Mouse (Mus musculus): Measurements from ENCODE around the gene Hnf4a.
A peak's percentile ranks its signal among the peaks of the same experiment; 100 is the strongest.

Gene Hnf4a

DNA sequence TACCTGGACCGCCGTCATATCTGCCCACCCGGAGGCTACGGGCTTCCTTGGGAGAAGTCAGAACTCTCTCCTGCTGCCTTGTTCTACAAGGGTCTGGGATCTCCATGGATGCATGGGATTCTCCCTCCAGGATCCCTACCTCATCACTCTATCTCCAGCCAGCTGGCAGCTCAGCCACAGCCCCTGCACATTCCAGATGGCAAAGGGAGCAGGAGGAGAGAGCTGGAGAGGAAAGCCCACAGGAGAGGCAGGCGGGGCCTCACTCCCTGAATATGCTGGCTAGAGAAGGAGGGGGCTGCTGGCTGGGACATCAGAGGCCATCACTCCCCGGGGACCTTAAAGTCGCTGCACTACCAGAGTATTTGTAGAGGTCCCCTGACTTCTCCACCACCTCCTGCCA, 15.3 kb upstream of the Hnf4a start:
- no peak for DNase-seq (ENCODE audit: low spot score)

DNA sequence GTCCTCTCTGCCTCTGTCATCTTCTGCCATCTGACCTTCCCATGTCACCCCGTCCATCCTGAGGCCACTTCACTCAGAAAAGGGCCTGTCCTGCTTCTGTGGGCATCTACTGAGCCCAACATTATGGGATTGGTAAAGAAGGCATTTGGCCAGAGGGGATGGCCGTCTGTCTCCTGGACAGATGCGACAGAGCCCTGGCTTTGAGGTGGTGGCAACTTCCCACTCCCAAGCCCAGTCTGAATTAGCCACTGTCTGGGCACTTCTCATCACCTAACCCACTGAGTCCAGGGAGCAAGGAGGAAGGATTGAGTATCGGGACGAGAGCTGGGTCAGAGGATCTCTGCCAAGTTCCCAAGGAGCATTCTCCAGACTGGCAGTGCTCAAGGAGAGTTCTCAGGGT, 14.6 kb upstream of the Hnf4a start, which contains the start of gene R3hdml:
Gene R3hdml, plus strand, starts transcription at position 301 of the 400 bp plus-strand sequence.
- DNase-seq (ENCODE audit: low spot score): no peak

DNA sequence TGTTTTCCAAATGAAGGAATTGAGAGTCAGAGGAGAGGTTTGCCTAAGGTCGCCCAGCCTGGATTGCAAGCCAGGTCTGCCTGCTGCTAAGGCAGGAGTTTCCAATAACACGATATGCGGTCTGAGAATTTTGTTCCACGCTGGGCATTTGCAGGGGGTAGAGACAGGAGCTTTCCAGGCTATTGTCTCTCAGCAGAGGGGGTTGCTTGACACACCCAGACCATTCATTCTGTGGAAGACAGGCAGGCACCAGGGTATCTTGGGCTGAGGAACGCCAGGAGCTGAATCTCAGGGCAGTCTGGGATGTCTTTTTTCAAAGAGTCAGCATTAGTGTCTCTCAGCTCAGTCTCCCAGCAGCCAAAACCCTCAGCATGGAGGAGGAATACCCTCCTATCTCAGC, 13.6 kb upstream of the Hnf4a start:
- no peak for DNase-seq (ENCODE audit: low spot score)

DNA sequence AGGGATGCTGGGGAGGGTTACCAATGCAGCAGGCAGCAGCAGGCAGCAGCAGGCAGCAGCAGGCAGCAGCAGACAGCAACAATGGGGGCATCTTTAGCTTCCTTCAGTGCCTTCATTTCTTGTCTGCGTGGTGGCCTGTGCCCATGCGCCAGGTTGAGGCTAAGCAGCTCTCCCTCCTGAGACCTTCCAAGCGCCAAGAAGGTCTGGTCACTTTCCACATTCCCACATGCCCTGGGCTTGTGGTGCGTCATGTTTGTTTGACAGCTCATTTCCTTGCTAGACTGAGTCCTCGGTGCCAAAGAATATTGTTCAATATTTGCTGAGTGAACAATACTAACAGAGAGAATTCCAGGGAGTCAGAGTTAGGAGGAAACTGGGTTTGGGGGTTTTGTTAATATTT, 12.6 kb upstream of the Hnf4a start:
- DNase-seq (ENCODE audit: low spot score): no peak

DNA sequence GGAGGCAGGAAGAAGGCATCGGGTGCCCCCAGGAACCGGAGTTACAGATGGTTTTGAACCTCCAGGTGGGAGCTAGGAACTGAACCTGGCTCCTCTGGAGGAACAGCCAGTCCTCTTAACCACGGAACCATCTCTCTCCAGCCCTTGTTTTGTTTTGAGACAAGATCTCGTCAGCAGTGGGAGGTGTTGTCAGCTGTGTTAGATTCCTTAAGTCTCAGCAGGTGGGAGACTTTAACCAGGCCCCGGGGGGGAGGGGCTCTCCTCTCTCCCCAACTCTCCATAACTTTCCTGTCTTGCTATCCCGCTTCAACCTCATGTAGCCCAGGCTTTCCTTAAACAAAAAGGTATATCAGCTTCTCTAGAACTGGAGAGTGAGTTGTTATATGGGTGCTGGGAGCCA, 12.2 kb upstream of the Hnf4a start:
- no peak for DNase-seq (ENCODE audit: low spot score)

DNA sequence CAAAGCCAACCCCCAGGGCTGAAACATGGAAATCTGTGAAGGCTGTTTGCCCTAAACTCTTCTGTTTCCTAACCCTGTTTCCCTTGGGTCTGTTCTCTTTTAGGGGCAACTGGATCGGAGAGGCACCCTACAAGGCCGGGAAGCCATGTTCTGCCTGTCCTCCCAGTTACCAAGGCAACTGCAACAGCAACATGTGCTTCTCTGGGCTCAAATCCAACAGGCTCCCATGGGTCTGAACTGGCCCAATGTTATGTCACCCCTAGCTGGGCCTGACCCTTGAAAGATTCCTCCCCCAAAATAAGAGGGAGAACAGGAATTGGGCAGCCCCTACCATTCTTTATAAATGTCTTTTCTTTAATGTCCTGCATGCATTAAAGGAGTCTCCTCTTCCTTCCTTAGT, 4.4 kb upstream of the Hnf4a start:
- no peak for DNase-seq (ENCODE audit: low spot score)

DNA sequence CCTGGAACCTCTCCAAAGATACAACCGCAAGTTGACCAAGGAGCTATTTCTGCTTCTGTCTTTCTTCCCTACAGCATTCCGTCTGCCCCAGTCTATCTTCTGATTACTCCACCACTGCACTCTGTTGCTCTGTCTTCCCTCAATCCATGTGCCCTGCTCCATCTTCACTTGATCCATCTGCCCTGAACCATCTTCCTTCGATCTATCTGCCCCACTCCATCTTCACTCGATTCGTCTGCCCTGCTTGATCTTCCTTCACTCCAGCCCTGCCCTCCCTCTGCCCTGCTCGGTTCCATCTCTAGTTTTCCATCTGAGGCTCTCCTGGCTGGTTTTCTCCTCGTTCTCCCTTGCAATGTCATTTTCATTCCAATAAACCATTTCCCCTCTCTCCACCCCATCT, 3.4 kb upstream of the Hnf4a start:
- DNase-seq (ENCODE audit: low spot score): no peak

DNA sequence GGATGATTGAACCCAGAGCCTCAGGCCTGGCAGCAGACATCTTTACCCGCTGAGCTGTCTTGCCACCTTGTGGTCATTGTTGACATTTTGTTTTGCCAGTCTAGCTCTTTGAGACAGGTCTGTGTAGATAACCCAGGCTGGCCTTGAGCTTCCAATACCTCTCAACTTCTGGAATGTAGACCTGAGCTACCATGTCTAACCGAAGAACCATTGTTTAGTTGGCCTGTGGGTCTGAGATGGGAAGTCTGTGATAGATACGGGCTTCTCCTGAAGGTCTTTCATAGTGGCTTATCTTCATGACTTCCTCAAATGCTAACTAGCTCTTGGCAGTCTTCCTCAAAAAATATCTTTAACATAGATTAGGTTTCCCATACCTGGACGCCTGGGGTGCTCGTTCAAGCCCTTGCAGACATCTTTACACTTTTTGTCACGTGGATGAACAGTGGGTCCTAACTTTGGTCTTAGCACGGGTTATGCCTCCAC, 19.2 kb downstream of the Hnf4a start:
- DNase-seq (ENCODE audit: low spot score): no peak

DNA sequence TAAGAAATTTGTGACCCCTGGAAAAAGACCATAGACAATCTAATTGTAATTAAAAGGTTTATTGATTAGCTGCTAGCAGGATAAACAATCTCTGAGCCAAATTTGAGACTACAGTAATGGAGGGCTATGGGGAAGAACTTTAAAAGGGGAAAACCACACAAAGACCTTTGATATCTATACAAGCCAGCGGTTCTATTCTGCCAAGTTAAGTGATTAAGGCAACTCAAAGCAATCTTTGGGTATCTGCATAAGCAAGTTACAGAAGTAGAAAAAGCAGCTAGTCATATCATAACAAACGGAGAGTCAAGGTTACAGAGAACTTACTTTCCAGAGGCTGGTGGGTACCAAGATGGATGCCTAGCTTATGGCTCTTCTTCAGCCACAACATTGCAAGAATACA, 20.9 kb downstream of the Hnf4a start:
- no peak for DNase-seq (ENCODE audit: low spot score)

DNA sequence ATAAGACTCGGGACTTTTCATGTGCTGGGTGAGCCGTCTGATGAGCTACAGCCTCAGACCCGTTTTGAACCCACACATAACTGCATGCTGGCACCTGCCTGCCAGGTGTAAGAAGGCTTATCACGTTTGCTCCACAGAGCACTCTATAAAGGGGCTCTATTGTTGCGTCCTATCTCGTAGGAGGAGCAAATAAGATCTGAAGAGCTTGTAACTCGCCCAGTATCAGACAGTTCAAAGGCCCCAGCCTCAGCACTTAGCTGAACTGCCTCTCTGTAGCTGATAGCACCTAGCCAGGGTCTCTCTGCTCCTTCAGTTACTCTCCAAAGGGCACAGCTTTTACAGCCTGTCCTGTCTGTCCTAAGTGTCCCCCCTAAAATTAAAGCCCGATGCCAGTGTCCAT, 23.8 kb downstream of the Hnf4a start:
- no peak for DNase-seq (ENCODE audit: low spot score)

DNA sequence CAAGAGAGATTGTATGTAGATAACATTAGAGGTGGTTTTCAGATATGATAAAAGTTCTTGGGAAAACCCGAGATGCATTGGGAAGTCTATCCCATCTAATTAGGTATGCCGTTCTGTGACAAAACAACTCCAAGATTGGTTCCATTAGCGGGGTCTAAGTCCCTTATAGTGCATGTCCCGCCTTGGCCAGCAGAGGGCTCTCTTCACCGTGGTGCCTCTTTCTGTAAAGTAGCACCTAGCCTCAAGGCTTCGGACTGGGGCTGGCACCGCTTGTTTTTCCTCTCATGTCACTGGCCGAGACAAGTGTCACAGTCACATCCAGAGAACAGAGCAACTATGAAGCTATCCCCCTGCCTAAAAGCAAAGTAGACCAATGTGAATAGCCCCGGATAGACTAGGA, 25.3 kb downstream of the Hnf4a start:
- DNase-seq (ENCODE audit: low spot score): peak; percentile 85

DNA sequence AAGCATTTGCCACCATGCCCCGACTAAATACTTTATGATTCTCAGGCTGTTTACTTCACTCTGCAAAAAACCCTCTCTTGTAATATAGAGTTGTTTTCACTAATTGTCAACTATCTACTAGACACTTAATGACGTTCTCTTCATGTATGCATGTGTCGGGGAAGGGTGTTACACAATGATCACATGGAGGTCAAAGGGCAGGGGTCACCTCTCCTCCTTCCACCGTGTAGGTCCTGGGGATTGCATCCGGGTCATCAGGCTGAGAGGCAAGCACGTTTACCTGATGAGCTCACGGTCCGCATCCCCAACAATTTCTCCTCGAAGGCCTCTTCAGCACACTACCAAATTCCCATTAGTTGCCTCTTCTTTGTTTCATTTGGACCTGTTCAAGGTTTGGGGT, 26.6 kb downstream of the Hnf4a start:
- DNase-seq (ENCODE audit: low spot score): no peak

DNA sequence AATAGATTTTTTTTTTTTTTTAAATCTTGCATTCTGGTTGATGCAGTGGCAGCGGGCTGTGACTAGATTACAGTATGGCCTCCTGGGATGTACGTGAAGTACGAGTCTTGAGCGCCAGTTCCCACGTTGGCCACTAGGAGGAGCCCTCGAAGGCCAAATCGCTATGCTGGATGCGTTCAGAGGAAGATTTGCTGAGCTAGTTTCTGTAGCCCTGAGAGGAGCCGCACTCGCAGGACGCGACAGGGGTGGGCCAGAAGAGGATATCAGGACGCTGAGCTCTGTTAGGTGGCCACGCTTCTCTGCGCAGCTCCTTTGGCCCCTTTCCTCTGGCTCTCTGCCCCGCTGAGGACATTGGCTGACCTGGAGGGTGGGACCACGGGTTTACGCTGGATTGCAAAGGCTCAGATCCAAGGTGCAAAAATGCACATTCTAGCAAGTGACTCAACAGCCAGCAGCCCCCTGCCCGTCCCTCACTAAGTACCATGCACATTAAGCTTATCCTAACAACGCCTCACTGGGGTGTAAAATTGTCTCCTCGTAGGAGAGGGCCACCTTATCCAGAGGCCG, 28.4 kb downstream of the Hnf4a start:
- DNase-seq (ENCODE audit: low spot score): peak; percentile 96

DNA sequence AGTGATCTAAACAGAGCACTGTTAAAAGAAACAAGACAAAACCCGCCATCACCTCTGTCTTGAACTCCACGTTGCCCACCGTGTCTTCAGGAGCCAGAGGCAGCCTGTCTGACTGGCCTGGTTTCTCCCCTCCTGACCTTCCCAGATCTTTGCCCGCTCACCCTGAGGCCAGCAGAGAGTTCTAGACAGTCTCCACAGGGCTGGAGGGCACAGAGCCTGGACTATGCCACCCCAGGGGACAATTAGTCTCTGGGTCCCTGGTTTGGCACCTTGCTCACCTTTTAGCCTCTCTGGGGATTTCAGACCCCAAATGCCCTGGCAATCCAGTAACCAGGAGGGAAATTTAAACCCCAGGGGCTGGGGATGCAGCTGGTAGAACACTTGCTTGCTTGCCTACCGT, 30.8 kb downstream of the Hnf4a start:
- no peak for DNase-seq (ENCODE audit: low spot score)

DNA sequence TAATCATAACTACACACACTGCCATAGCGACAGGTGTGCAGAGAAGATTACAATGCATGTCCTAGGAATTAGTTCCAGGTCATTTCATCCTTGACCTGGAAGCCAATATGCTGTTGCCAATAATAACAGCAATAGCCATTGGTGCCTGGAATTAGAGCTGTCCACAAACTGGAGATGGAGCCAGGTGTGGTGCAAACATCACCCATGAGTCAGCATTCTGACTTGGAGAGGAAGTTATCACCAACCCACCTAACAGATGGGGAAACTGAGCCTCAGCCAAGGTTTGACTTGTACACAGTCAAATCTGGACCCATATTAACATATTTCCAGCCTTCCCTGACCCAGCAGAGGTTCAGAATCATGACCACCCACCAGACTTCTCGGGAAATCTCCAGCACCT, 31.8 kb downstream of the Hnf4a start:
- DNase-seq (ENCODE audit: low spot score): no peak

DNA sequence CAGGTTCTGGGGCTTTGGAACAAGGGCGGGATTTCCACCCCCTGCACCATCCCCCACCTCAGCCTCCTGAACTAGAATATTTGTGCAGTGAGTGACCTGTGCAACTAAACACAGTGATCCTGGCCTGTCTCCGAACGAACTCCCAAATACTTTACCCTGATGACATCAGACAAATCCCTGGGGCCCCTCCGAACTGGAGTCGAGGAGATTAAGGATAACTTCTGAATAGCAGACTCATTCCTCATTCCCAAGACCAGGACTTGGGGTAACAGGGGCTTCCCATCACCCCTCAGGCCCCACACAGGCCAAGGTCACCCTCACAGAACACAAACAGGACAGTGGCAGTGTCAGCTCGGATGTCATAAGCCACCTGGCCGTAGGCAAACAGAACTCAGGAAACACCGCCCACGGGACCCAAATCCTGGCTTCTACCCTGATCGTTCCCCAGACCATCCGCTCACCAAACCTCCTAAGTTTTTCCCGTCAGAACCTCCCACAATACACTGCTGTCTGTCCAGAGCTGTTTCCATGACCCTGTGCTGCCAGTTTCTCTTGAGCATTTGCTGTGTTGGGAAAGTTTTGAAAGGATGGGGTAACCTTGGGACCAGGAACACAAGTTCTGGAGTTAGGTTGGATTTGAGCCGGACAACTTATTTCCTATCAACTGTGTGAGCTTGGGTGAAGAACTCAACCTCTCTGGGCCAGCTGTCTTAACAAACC, 32.9 kb downstream of the Hnf4a start:
- no peak for DNase-seq (ENCODE audit: low spot score)

DNA sequence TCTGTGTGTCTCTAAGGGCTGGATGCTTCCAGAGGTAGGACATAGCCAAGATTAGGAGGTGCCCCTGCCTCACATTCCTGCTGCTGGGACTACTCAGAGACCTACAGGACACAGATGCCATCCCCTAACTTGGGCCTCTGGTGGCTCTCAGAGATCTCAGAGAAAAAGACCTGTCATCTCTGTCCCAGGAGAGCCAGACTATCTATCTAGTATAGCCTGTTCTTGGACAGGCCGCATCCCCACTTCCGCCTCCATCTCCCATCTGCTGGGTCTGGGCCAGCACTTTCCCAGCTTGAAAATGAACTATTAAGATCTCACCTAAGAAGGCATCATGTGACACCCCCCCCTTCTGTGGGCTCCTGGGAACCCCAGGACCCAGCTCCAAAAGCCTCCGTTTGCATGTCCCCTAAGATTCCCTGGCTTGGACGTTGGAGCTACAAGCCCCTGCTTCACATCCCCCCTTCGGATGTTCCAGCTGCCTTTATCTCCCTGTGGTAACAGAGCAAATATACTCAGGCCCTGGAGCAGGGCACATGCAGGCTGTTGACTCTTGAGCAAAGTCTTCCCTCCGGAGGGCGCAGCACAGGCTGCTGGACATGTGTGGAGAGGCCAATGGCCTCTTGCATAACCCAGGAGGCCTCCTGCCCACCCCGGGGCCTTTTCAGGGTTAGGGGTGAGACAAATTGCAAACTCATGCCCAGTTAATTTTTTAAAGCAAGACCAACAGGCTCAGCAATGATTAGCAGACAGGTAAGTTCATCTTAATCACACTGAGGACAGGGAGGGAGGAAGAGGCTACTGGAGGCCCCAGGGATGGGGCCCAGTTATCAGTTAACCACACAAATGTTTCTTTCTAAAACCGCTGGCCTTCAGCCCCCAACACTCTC, 33.9 kb downstream of the Hnf4a start:
- no peak for DNase-seq (ENCODE audit: low spot score)

DNA sequence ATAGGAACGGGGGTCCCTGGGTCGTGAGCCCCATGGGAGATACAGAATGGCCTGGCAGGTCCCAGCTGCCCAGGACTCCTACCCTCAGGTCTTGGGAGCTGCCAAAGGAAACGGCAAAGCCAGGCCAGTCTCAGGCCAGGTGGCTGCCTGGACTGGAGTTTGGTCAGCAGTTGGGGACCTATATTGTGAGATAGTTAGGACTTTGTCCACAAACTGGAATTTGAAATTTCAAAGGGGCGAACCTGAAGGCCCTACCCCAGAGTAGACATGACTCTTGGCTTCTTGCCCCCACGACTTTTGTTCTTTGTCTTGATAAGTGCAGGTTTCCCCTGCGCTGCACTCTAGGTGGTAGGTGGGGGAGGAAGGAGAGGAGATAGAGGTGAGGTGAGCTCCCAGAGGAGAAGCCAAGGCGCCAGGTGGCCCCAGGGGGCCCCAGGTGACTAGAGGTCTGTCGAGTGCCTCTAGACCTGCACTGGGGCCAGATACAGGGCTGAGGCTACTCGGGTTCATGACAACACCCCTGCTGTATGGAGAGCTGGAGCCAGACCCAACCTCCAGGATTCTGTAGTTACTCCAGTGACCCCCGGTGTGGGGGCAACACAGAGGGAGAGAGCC, 35.1 kb downstream of the Hnf4a start:
- no peak for DNase-seq (ENCODE audit: low spot score)

DNA sequence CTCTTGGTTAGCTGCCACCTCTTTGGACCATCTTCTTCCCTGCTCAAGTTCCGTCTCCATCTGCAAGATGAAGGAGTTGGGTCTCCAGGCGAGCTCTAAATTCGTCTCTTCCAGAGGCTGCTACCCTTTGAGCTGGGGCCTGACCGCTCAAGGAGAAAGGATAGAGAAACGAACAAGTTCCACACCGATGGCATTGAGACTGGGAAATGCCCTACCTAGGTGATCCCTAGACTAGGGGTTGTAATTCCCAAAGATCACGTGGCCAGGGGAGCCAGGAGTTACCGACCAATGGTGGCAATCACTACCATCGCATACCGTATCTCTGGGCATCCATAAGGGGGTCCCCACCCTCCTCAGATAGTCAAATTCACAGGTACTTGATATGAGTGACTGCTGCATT, 36.1 kb downstream of the Hnf4a start:
- DNase-seq (ENCODE audit: low spot score): no peak

DNA sequence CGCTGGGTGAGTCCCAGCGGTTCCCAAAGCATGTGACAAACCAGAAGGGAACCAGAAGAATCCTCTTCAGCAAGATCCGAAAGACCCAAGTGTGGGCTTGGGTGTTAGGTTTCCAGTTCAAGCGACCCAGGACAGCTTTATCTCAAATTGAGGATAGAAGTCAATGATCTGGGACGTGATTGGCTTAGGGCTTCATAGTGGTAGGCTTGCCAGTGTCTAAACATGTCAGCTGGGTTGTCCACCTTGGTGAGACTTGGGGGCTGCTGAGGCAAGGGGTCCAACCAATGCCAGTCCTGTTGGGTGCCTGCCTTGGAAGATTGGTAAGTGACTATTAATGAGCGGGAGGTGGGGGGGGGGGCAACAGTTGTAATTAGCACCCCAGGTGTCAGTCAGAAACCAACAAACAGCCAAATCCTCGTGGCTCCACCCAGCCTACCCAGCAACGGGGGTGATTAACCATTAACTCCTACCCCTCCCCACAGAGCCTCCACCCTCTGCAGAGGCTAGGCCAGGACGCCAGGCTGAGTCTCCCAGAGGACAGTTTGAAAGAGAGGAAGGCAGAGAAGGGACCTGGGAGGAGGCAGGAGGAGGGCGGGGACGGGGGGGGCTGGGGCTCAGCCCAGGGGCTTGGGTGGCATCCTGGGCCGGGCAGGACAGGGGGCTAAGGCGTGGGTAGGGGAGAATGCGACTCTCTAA, 40.2 kb downstream of the Hnf4a start:
- no peak for DNase-seq (ENCODE audit: low spot score)

DNA sequence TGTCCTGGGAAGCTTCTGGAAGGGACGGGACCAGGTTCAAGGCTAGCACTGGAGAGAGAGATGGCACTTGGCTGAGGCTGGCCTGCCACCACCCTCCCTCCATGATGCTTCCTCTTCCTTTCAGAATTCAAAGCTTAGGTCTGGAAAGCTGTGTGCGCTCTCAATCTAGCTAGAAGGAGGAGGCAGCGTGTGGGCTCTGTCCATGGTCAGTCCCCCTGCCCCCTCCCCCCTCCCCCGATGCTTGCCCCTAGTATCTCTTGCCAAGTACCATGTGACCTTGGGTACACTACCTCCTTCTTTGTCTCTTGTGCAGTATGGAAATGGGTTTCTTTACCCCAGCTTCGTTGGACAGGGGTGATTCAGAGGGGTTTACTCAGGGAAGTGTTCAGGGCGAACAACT, 42.2 kb downstream of the Hnf4a start:
- DNase-seq (ENCODE audit: low spot score): no peak

DNA sequence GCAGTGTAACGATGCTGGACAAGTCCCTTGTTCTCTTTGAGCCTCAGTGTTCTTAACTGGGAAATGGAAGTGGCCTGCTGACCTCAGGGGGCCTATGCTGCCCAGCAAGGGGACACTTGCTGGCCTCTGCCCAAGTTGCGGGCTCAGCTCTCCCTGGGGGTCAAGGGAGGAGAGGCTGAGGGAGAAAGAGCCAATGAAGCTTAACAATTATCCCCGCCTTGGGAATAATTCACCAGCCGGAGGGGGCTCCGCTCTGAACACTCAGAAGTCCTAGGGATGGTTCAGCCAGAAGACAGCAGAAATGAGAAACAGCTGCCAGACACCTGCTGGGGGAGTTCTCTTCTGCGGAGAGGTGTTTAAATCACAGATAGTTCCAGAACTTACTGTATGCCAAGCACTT, 43.2 kb downstream of the Hnf4a start:
- DNase-seq (ENCODE audit: low spot score): no peak

Measured in embryo, embryonic 10 days (tissue).